Mouse (Mus musculus): ENCODE data around the gene Cnot8. TPM values are rescaled to one million over a fixed set of nuclear protein-coding genes. Genes with fewer than 3 reads are reported as not detected.

Cnot8 gene
- total RNA-seq, 1 experiment from 2014 or later: 84.4 TPM

GRCm38 (mm10) chr11:58138821-58139220 is 34.9 kb downstream of the Cnot8 start:
- ATAC-seq (replicated peaks; ENCODE audit: insufficient number of reproducible peaks, low FRiP score, low TSS enrichment, poor library complexity, severe bottlenecking): no peak

- no peak for ATAC-seq (replicated peaks; ENCODE audit: insufficient number of reproducible peaks, low FRiP score, low TSS enrichment, poor library complexity, severe bottlenecking)
Measured at GRCm38 (mm10) chr11:58139466-58139865, 35.5 kb downstream of the Cnot8 start.

GRCm38 (mm10) chr11:58143704-58144426 is 39.9 kb downstream of the Cnot8 start:
- ATAC-seq (replicated peaks; ENCODE audit: insufficient number of reproducible peaks, low FRiP score, low TSS enrichment, poor library complexity, severe bottlenecking): no peak; the same call in 1 of the 2 replicates

- no peak for ATAC-seq (replicated peaks; ENCODE audit: insufficient number of reproducible peaks, low FRiP score, low TSS enrichment, poor library complexity, severe bottlenecking)
Measured at GRCm38 (mm10) chr11:58146241-58146640, 42.3 kb downstream of the Cnot8 start.

- no peak for ATAC-seq (replicated peaks; ENCODE audit: insufficient number of reproducible peaks, low FRiP score, low TSS enrichment, poor library complexity, severe bottlenecking)
Measured at GRCm38 (mm10) chr11:58155458-58155857, 51.5 kb downstream of the Cnot8 start.

- no peak for ATAC-seq (replicated peaks; ENCODE audit: insufficient number of reproducible peaks, low FRiP score, low TSS enrichment, poor library complexity, severe bottlenecking)
Measured at GRCm38 (mm10) chr11:58156871-58157270, 52.9 kb downstream of the Cnot8 start.

GRCm38 (mm10) chr11:58165072-58165471 is 61.1 kb downstream of the Cnot8 start:
- no peak for ATAC-seq (replicated peaks; ENCODE audit: insufficient number of reproducible peaks, low FRiP score, low TSS enrichment, poor library complexity, severe bottlenecking)

- ATAC-seq (replicated peaks; ENCODE audit: insufficient number of reproducible peaks, low FRiP score, low TSS enrichment, poor library complexity, severe bottlenecking): no peak
Measured at GRCm38 (mm10) chr11:58167822-58168166, 63.8 kb downstream of the Cnot8 start.

Other genes with a start within 250 kb of the Cnot8 start
- 26.3 to 50.9 TPM (median 33.5 TPM) in 3 replicates for gene Larp1, start 95.1 kb upstream of the Cnot8 start, total RNA-seq (2017)
- not detected in 3 replicates for gene Gm12248, start 11.0 kb upstream of the Cnot8 start, total RNA-seq (2017)
- 7.1 to 12.0 TPM (median 7.2 TPM) in 3 replicates for gene Gemin5, start 64.4 kb downstream of the Cnot8 start, total RNA-seq (2017)
- gene Mrpl22, start 67.5 kb downstream of the Cnot8 start, total RNA-seq (2017): 19.8 to 46.1 TPM (median 30.4 TPM) in 3 replicates
- 18.7 to 31.1 TPM (median 19.5 TPM) in 3 replicates for gene Igtp, start 95.4 kb downstream of the Cnot8 start, total RNA-seq (2017)
- gene Irgm2, start 95.5 kb downstream of the Cnot8 start, total RNA-seq (2017): 8.8 to 21.7 TPM (median 12.9 TPM) in 3 replicates
- not detected in 3 replicates for gene 4930438A08Rik, start 170.6 kb downstream of the Cnot8 start, total RNA-seq (2017)
- 8.4 to 17.0 TPM (median 9.2 TPM) in 3 replicates for gene Zfp692, start 202.9 kb downstream of the Cnot8 start, total RNA-seq (2017)
- 33.9 to 39.8 TPM (median 36.0 TPM) in 3 replicates for gene Zfp672, start 226.2 kb downstream of the Cnot8 start, total RNA-seq (2017)
- 21.3 to 28.1 TPM (median 21.4 TPM) in 3 replicates for gene Sh3bp5l, start 226.6 kb downstream of the Cnot8 start, total RNA-seq (2017)